ENCODE assay signal across 10 mouse cellular contexts in the genomic region with DNA sequence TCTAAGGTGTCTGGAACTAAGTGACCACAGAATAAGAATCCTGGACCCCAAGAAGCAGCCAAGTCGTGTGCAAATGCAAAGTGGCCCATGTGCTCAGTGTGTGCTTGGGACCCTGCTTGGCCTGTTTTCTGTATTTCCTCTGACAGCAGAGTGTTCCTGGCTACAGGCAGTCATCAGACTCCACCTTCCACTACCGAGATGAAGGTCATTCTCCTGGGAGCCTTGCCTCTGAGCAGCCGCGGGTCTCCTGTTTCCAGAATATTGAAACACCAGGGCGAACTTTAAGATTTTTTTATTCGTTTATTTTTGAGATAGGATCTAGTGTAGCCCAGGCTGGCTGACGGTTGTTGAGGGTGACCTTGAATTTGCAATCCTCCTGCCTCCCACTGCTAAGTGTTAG. TPM values are rescaled to one million over a fixed set of nuclear protein-coding genes. Genes with fewer than 3 reads are reported as not detected.
DNase-seq lines count a peak whose midpoint lies in the region; ATAC-seq and TF ChIP-seq lines count a peak whose summit lies in the region.
"Had no signal": no experiment of that assay in that cellular context is flagged by ENCODE, and none has a peak within 500 bp of the region (broad histone marks: within the 10 kb centered on the region; RNA-seq: fewer than 3 reads in every experiment).

No protein-coding gene starts in this region.

- no peaks in the 10 kb centered on the region for H3K36me3 ChIP-seq in heart, adult 2 months (ENCODE audit: control insufficient read depth, insufficient read depth, low read length)
- H3K36me3 ChIP-seq in lung, embryonic 16.5 days (ENCODE audit: control insufficient read depth, insufficient read depth, low read length): no peaks in the 10 kb centered on the region
- no peaks in the 10 kb centered on the region for H3K36me3 ChIP-seq in hindbrain, embryonic 15.5 days
- no peaks in the 10 kb centered on the region for H3K36me3 ChIP-seq in stomach, embryonic 16.5 days (ENCODE audit: control insufficient read depth, insufficient read depth, low read length)
- H3K36me3 ChIP-seq: liver, embryonic 15.5 days had no signal

- no peak for TF ChIP-seq EP300 in heart, adult 2 months (IDR thresholded peaks at IDR 0.05; ENCODE audit: insufficient read depth, low read depth, low read length)

- no peak for DNase-seq in heart, adult 2 months
- DNase-seq in heart, postnatal 4 days: no peak
- no peak for DNase-seq in lung, postnatal 14 days
- no peak for DNase-seq in thymus, postnatal 10 days (ENCODE audit: low spot score in 2 of 2)
- no peak for DNase-seq in left cerebral cortex, postnatal 10 days (ENCODE audit: extremely low spot score in 1 of 2, low spot score in 2 of 2)
- DNase-seq: thymus, adult 18-20 months had no signal

- intact Hi-C loops in heart, adult 2 months (cut with DNase I): no loop called here
- intact Hi-C loops in left cerebral cortex, postnatal 10 days (cut with DNase I): no loop called here

- H3K27ac ChIP-seq in heart, adult 2 months: peak overlapping the region; percentile 77
- H3K27ac ChIP-seq in lung, embryonic 16.5 days (ENCODE audit: low read length): peak overlapping the region; percentile 76
- peak overlapping the region; percentile 51; the same call in 1 of the 2 replicates for H3K27ac ChIP-seq in hindbrain, embryonic 15.5 days (replicated peaks)
- H3K27ac ChIP-seq in stomach, embryonic 16.5 days (ENCODE audit: low read length): peak overlapping the region; percentile 82
- H3K27ac ChIP-seq: liver, embryonic 15.5 days had no signal

- H3K4me3 ChIP-seq in heart, adult 2 months: no peak overlapping the region
- no peak overlapping the region for H3K4me3 ChIP-seq in lung, embryonic 16.5 days (ENCODE audit: low read length)
- H3K4me3 ChIP-seq in hindbrain, embryonic 15.5 days: no peak overlapping the region
- no peak overlapping the region for H3K4me3 ChIP-seq in stomach, embryonic 16.5 days (replicated peaks; ENCODE audit: low read length)
- H3K4me3 ChIP-seq: liver, embryonic 15.5 days had no signal

- H3K9ac ChIP-seq in heart, adult 2 months (ENCODE audit: low read depth, low read length): no peak overlapping the region
- H3K9ac ChIP-seq in lung, embryonic 16.5 days (ENCODE audit: low read length): no peak overlapping the region
- no peak overlapping the region for H3K9ac ChIP-seq in hindbrain, embryonic 15.5 days
- H3K9ac ChIP-seq in stomach, embryonic 16.5 days (ENCODE audit: low read length): no peak overlapping the region
- H3K9ac ChIP-seq: liver, embryonic 15.5 days had no signal

- peaks cover 15% of the 10 kb centered on the region for H3K4me1 ChIP-seq in heart, adult 2 months (ENCODE audit: control insufficient read depth, insufficient read depth, low read length)
- peaks cover 40% of the 10 kb centered on the region for H3K4me1 ChIP-seq in lung, embryonic 16.5 days (replicated peaks; ENCODE audit: control insufficient read depth, insufficient read depth, low read length)
- H3K4me1 ChIP-seq in hindbrain, embryonic 15.5 days (replicated peaks): peaks cover 50% of the 10 kb centered on the region
- H3K4me1 ChIP-seq in stomach, embryonic 16.5 days (ENCODE audit: control insufficient read depth, insufficient read depth, low read length): peaks cover 31% of the 10 kb centered on the region

- no peak overlapping the region for H3K4me2 ChIP-seq in lung, embryonic 16.5 days (ENCODE audit: low read depth, low read length)
- H3K4me2 ChIP-seq in hindbrain, embryonic 15.5 days: no peak overlapping the region
- H3K4me2 ChIP-seq in stomach, embryonic 16.5 days (ENCODE audit: low read depth, low read length): no peak overlapping the region
- H3K4me2 ChIP-seq: liver, embryonic 15.5 days had no signal

- H3K79me2 ChIP-seq in heart, adult 2 months (replicated peaks; ENCODE audit: control insufficient read depth, insufficient read depth, low read length): no peaks in the 10 kb centered on the region

- no peaks in the 10 kb centered on the region for H3K9me3 ChIP-seq in lung, embryonic 16.5 days (ENCODE audit: control insufficient read depth, low read length)
- H3K9me3 ChIP-seq in hindbrain, embryonic 15.5 days: no peaks in the 10 kb centered on the region
- H3K9me3 ChIP-seq in stomach, embryonic 16.5 days (replicated peaks; ENCODE audit: control insufficient read depth, low read length): no peaks in the 10 kb centered on the region
- H3K9me3 ChIP-seq: liver, embryonic 15.5 days had no signal

- TF ChIP-seq CTCF in heart, adult 2 months (IDR thresholded peaks at IDR 0.05): no peak

- no peak for ATAC-seq in lung, embryonic 16.5 days (ENCODE audit: low read depth)
- ATAC-seq in hindbrain, embryonic 15.5 days (ENCODE audit: low FRiP score, low read depth): no peak
- no peak for ATAC-seq in stomach, embryonic 16.5 days (ENCODE audit: insufficient read depth, low FRiP score)

- WGBS in heart, adult 2 months: 51% methylated on average over 7 of the region's 7 CpGs
- 52% methylated on average over 7 of the region's 7 CpGs for WGBS in lung, embryonic 16.5 days
- 77% methylated on average over 7 of the region's 7 CpGs for whole genome bisulfite sequencing in hindbrain, embryonic 15.5 days
- 54% methylated on average over 7 of the region's 7 CpGs for WGBS in stomach, embryonic 16.5 days

- no peak for TF ChIP-seq POLR2A in heart, adult 2 months (IDR thresholded peaks at IDR 0.05; ENCODE audit: insufficient read depth, low read depth, low read length)

- H3K27me3 ChIP-seq in heart, adult 2 months (ENCODE audit: control insufficient read depth, insufficient read depth, low read length): no peaks in the 10 kb centered on the region
- no peaks in the 10 kb centered on the region for H3K27me3 ChIP-seq in lung, embryonic 16.5 days (ENCODE audit: control insufficient read depth, insufficient read depth, low read depth, low read length)
- H3K27me3 ChIP-seq in hindbrain, embryonic 15.5 days: no peaks in the 10 kb centered on the region
- H3K27me3 ChIP-seq in stomach, embryonic 16.5 days (ENCODE audit: control insufficient read depth, insufficient read depth, low read length): no peaks in the 10 kb centered on the region
- H3K27me3 ChIP-seq: liver, embryonic 15.5 days had no signal

RNA-seq across cellular contexts. Expression of gene Morn1, which starts 44.2 kb away (rescaled TPM):
- total RNA-seq in heart, adult 2 months (2021): 1 to 10 TPM; 1.1 to 1.3 TPM
- polyA plus RNA-seq in heart, adult 2 months (2012; rRNA removed): 2.5 and 2.6 TPM in 2 replicates
- total RNA-seq in heart, postnatal 4 days (2021): 1 to 10 TPM; 2.8 to 3.0 TPM
- 6.3 and 6.9 TPM in 2 replicates for polyA plus RNA-seq in lung, embryonic 16.5 days (2015; fragmentation: Nextera tagmentation; extraction: Ambion mirVana)
- polyA plus RNA-seq in hindbrain, embryonic 15.5 days (2015; fragmentation: Nextera tagmentation; extraction: Ambion mirVana): 8.1 and 10.0 TPM in 2 replicates
- polyA plus RNA-seq in stomach, embryonic 16.5 days (2015; fragmentation: Nextera tagmentation; extraction: Ambion mirVana): 4.8 and 6.1 TPM in 2 replicates
- 10 to 100 TPM; 16.0 to 16.3 TPM for total RNA-seq in left cerebral cortex, postnatal 10 days (2021)

RNA-seq across cellular contexts. Expression of gene Rer1, which starts 44.4 kb away (rescaled TPM):
- total RNA-seq in heart, adult 2 months (2021): 10 to 100 TPM; 67.6 to 74.7 TPM
- polyA plus RNA-seq in heart, adult 2 months (2012; rRNA removed): 54.7 and 102 TPM in 2 replicates
- total RNA-seq in heart, postnatal 4 days (2021): 10 to 100 TPM; 76.1 to 78.4 TPM
- 150 and 157 TPM in 2 replicates for polyA plus RNA-seq in lung, embryonic 16.5 days (2015; fragmentation: Nextera tagmentation; extraction: Ambion mirVana)
- 124 and 125 TPM in 2 replicates for polyA plus RNA-seq in hindbrain, embryonic 15.5 days (2015; fragmentation: Nextera tagmentation; extraction: Ambion mirVana)
- polyA plus RNA-seq in stomach, embryonic 16.5 days (2015; fragmentation: Nextera tagmentation; extraction: Ambion mirVana): 171 and 183 TPM in 2 replicates
- total RNA-seq in left cerebral cortex, postnatal 10 days (2021): 10 to 100 TPM; 68.8 to 71.0 TPM
